Mouse (Mus musculus) kidney, adult 2 months (tissue): ENCODE results near the gene Ncor2.

Experiments
- CTCF ChIP-seq: fragments of 200-500 bp; conservative IDR thresholded peaks from 2 replicates; pipeline ENCODE4 v1.5.1; 2011; ENCODE audit warnings: low read depth, mild to moderate bottlenecking, control low read depth, low read length, moderate library complexity, mixed read lengths; ENCODE audit not compliant: insufficient read depth, insufficient read length
- POLR2A ChIP-seq: fragments of 200-500 bp; IDR thresholded peaks from one replicate; pipeline ENCODE4 v1.6.1; 2011; ENCODE audit warnings: low read depth, low read length, control low read depth

DNA sequence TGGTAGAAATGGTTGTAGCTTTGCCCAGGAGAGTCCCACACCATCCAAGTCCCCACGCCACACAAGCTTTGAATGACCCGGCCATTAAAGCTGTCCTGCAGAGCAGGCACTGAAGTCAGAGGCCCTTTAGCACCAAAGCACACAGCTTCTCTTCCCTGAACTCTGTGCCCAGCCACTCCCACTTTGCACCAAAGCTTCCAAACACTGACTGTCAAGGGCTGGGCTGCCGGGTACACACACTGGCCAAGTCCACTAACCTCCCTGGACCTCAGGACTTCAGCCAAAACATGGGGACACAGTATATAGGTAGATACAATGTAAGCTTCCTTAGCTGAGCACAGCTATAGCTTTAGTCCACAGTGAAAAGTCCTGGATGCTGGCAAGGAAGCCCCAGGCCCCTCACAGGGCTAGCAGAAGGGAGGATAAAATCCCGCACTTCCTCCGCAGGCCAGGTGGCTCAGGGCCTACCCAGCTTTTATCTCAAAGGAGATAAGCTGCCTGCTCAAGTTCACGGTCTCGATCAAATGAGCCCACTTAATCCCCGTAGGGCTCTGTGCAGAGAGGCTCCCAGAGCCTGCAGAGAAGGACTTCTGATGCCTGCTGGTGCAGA lies 15.5 kb downstream of the Ncor2 start:
- TF ChIP-seq CTCF (no peak), POLR2A (no peak)
